Mouse (Mus musculus) spleen, adult 2 months (tissue): ENCODE measurements around the gene Nos1. TPM values are rescaled to one million over a fixed set of nuclear protein-coding genes. Genes with fewer than 3 reads are reported as not detected.

Experiments used
- DNase-seq, 2 experiments: peaks; one replicate each; pipeline versions ENCODE4 v3.0.0 to v3.0.0-alpha.2; 2012 to 2021; ENCODE audit warnings: low spot score in 2 of 2, low read depth in 1 of 2
- H3K27ac ChIP-seq: fragments of 200-500 bp; 2 replicates; pipeline ENCODE4 v1.5.1; 2012; ENCODE audit warnings: low read length, inconsistent platforms; ENCODE audit not compliant: insufficient read depth
- H3K27me3 ChIP-seq: fragments of 200-500 bp; 2 replicates; pipeline ENCODE4 v1.6.1; 2012; ENCODE audit warnings: mild to moderate bottlenecking, moderate library complexity, low read length, inconsistent platforms; ENCODE audit not compliant: control insufficient read depth, insufficient read depth
- H3K36me3 ChIP-seq: fragments of 200-500 bp; 2 replicates; pipeline ENCODE4 v1.6.1; 2012; ENCODE audit warnings: mild to moderate bottlenecking, low read length, inconsistent platforms; ENCODE audit not compliant: control insufficient read depth, insufficient read depth
- H3K4me1 ChIP-seq: fragments of 200-500 bp; 2 replicates; pipeline ENCODE4 v1.6.1; 2011; ENCODE audit warnings: inconsistent platforms; ENCODE audit not compliant: control insufficient read depth, insufficient read depth, insufficient read length
- H3K4me3 ChIP-seq: fragments of 200-500 bp; 2 replicates; pipeline ENCODE4 v1.5.1; 2011; ENCODE audit warnings: mild to moderate bottlenecking, inconsistent platforms; ENCODE audit not compliant: insufficient read depth, insufficient read length; ENCODE audit errors: extremely low read depth
- CTCF ChIP-seq: fragments of 200-500 bp; IDR thresholded peaks from 2 replicates; pipeline ENCODE4 v1.5.1; 2011; ENCODE audit warnings: mild to moderate bottlenecking, inconsistent platforms; ENCODE audit not compliant: insufficient read depth, insufficient read length, insufficient replicate concordance; ENCODE audit errors: extremely low read depth
- POLR2A ChIP-seq: fragments of 200-500 bp; IDR thresholded peaks from 2 replicates; pipeline ENCODE4 v1.6.1; 2011; ENCODE audit warnings: low read depth, low read length, inconsistent platforms
- WGBS: fragments of 180-500 bp; shearing (Covaris S2); methylation state at CpG from one replicate; pipeline ENCODE4 v1.1.7; 2018; 5-methylcytosine and 5-hydroxymethylcytosine counted together
- polyA plus RNA-seq: library from polyadenylated mRNA; depleted of rRNA; stranded (reverse); fragments of >200 nt; gene quantifications from 2 replicates; pipeline ENCODE4 v1.2.3, GENCODE M21; 2012

Nos1 gene
- polyA plus RNA-seq, 1 experiment: 0.37 TPM

DNA sequence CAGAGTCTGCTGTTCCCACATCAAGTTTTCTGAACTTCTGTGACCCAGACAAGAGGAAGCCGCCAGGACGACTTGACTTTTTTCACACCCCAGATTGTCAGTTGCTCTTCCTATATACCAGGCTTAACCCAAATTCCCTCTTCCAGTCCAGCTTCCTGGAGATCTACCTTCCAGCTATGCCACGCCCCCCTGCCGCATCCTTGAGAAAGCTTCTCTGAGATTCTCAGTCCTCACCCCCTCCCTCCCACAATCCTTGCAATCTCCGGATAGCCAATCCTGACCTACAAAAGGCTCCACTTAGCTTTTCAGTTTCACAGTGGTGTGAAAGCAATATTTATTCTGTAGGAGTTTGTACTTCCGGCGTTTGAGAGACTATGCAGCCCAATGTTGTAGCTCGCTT is 110.0 kb downstream of the Nos1 start:
- WGBS: 64% methylated on average over 8 of the region's 8 CpGs
- DNase-seq: no peak
- no peak overlapping the region for H3K4me3 ChIP-seq
- no peak overlapping the region for H3K27ac ChIP-seq
- no peaks in the 10 kb centered on the region for H3K4me1 ChIP-seq
- no peaks in the 10 kb centered on the region for H3K36me3 ChIP-seq
- H3K27me3 ChIP-seq: no peaks in the 10 kb centered on the region
- TF ChIP-seq CTCF (no peak), POLR2A (no peak)

DNA sequence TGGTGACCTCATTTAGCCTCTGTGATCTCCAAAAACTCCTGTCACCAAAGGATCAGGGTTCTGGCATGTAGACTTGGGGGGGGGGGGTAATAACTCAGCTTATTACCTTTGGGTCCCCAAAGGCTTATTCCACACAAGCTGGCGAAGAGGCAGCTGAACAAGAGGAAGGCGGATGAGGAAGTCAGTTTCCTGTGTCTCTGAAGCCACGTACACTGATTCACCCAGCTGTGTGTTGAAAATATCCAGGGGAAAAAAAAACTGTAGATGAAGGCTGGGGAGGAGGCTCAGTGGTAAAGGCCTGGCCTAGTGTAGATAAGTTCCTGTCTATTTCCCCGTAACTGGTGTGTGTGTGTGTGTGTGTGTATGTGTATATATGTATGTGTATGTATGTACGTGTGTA is 110.7 kb downstream of the Nos1 start:
- no peak for DNase-seq
- TF ChIP-seq CTCF (no peak), POLR2A (no peak)
- Histone ChIP-seq H3K27me3 (no peaks in the 10 kb centered on the region), H3K36me3 (no peaks in the 10 kb centered on the region), H3K4me1 (no peaks in the 10 kb centered on the region), H3K4me3 (no peak overlapping the region), H3K27ac (peak overlapping the region; percentile 32; the same call in 1 of the 2 replicates)
- 22% methylated on average over 5 of the region's 5 CpGs for WGBS

DNA sequence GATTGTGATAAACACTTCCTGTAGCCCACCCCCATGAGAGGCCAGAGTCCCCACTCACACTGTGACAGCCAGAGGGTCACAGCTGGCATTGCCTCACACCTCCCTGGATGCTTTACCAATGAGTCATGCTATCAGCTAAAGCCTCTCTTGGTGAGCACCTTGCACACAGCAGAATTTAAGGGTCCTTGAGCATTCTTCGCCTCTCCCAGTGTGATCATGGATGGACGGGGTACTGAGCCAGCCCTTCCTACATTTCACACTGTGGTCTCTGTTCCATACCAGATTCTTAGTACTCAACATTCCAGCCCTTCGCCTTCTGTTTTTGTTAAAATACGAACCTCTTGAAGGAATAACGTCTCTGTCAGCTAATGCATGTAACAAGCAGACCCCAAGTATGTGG is 113.2 kb downstream of the Nos1 start:
- Histone ChIP-seq H3K27me3 (no peaks in the 10 kb centered on the region), H3K4me3 (no peak overlapping the region), H3K27ac (no peak overlapping the region), H3K4me1 (no peaks in the 10 kb centered on the region), H3K36me3 (no peaks in the 10 kb centered on the region)
- DNase-seq: no peak
- TF ChIP-seq CTCF (no peak), POLR2A (no peak)
- 86% methylated on average over 5 of the region's 5 CpGs for WGBS

DNA sequence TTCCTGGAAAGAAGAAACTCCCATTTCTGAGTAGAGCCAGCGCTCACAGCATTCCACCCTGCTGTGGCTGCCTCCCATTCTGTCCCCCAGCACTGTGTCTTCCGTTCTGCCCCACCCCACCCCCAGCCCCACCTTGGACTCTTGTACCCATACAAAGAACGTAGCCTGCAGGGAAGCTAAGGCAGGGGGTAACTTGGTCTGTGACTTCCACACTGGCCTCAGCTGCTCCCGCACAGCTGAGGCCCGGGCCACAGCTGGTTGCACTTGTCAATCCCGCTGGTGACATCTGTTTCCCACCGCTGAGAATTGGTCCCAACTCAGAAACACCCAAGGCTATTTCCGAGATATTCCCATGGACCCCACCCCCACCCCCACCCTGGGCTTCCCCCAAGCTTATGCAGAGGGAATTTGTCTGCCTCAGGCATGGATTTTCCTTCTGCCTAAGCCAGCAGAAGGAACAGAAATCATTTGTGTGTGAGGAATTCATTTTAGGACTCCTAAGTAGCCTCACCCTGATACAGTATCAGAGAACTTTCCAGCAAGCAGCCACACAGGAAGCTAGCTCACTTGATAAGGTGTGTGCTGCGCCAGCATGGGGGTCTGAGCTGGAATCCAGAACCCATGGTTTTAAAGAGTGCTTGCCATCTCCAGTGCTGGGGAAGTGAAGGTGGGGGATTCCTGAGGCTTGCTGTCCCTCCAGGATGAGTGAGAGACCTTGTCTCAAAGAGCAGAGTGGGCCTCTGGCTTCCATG is 117.4 kb downstream of the Nos1 start:
- WGBS: 29% methylated on average over 9 of the region's 9 CpGs
- no peak overlapping the region for H3K27ac ChIP-seq
- TF ChIP-seq POLR2A (no peak), CTCF (no peak)

DNA sequence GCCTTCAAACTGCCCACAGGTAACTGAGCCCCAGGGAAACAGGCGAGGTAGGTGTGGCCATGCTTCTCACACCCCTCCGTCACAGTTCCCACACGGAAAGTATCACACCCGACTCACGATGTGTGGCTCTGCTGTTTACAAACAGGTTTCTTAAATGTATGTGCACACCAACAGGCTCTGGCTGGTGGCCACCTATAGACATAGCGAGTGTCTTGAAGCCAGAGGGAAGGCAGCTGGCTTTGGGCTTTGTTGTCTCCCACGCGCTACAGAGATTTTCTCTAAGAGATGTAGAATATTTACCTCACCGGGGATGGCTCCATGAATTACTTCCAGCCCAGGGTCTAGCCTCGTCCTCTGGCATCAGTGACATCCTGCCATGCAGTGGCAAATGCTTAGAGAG is 118.5 kb downstream of the Nos1 start:
- H3K4me1 ChIP-seq: no peaks in the 10 kb centered on the region
- no peak overlapping the region for H3K4me3 ChIP-seq
- DNase-seq: no peak
- TF ChIP-seq POLR2A (no peak), CTCF (no peak)
- no peaks in the 10 kb centered on the region for H3K36me3 ChIP-seq
- WGBS: 77% methylated on average over 10 of the region's 10 CpGs
- H3K27me3 ChIP-seq: no peaks in the 10 kb centered on the region
- no peak overlapping the region for H3K27ac ChIP-seq

More for the DNA sequence above, 117.4 kb downstream of the Nos1 start:
- H3K27me3 ChIP-seq: no peaks in the 10 kb centered on the region
- DNase-seq: no peak
- no peak overlapping the region for H3K4me3 ChIP-seq
- H3K36me3 ChIP-seq: no peaks in the 10 kb centered on the region
- H3K4me1 ChIP-seq: no peaks in the 10 kb centered on the region

DNA sequence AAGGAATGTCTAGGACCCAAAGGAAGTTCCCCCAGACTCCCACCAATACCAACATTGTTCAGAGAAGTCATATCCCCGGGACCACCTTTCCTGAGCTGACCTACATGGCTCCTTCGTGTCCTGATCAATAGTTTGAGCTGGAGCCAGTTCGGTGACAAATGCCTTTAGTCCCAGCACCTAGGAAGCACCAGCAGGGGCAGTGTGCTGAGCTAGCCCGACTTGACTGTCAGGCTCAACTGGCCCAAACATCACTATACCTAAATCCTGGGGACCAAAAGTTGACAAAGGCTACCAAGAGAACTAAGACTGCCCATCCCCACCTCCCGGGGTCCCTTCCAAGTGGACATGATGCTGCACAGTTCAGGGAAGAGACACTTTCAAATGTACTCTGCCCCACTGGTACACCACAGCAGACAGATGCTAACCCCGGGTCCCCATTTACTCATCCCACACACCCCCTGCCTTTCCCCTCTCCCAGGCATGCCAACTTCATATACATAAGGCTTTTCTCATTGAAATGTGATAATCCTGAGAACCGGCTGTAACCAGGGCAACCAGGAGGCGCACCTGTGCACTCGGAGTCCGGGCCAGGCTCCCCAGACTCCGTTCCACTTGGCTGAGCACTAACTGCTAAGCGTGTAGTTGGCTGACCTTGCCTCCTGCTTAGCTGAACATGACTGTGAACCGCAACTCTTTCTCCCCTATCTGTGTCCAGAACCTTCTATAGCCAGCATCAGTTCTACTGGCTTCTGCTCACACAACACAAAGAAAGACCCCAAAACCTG is 120.3 kb downstream of the Nos1 start:
- no peak overlapping the region for H3K4me3 ChIP-seq
- H3K27ac ChIP-seq: no peak overlapping the region
- 25% methylated on average over 13 of the region's 13 CpGs for WGBS
- H3K36me3 ChIP-seq: no peaks in the 10 kb centered on the region
- no peaks in the 10 kb centered on the region for H3K27me3 ChIP-seq
- no peak for TF ChIP-seq POLR2A
- TF ChIP-seq CTCF: no peak
- DNase-seq: no peak
- no peaks in the 10 kb centered on the region for H3K4me1 ChIP-seq

DNA sequence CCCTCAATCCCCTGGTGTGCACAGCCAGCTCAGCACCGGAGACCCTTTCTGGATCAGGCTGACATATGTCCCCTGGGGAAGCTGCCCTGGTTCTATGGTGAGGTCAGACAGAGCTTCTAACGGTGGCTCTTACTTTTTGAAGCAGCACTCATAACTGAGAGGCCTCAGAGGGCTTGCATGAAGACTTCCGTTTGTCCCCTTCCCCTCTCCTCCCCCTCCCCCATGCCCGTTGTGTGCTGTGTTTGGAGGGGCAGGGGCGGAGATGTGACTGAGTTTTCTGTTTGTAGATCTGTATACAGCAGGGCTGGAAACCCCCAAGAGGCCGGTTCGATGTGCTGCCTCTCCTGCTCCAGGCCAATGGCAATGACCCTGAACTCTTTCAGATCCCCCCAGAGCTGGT is 122.7 kb downstream of the Nos1 start:
- DNase-seq: no peak
- WGBS: 49% methylated on average over 7 of the region's 7 CpGs
- no peak overlapping the region for H3K27ac ChIP-seq
- TF ChIP-seq CTCF (no peak), POLR2A (no peak)
- H3K27me3 ChIP-seq: no peaks in the 10 kb centered on the region
- H3K4me1 ChIP-seq: no peaks in the 10 kb centered on the region
- no peaks in the 10 kb centered on the region for H3K36me3 ChIP-seq
- no peak overlapping the region for H3K4me3 ChIP-seq
